Mouse (Mus musculus) heart, adult 2 months (tissue): ENCODE results near the gene Cpxm2. TPM values are rescaled to one million over a fixed set of nuclear protein-coding genes. Genes with fewer than 3 reads are reported as not detected.

Experiments used
- DNase-seq, 2 experiments: peaks; one replicate each; pipeline ENCODE4 v3.0.0; 2021
- H3K27ac ChIP-seq: fragments of 200-600 bp; 2 replicates; pipeline ENCODE4 v1.8.1; 2022
- H3K27me3 ChIP-seq: fragments of 200-500 bp; 2 replicates; pipeline ENCODE4 v1.6.1; 2012; ENCODE audit warnings: mild to moderate bottlenecking, low read length, inconsistent platforms, mixed read lengths; ENCODE audit not compliant: control insufficient read depth, insufficient read depth
- H3K36me3 ChIP-seq: fragments of 200-500 bp; 2 replicates; pipeline ENCODE4 v1.6.1; 2012; ENCODE audit warnings: low read length, inconsistent platforms; ENCODE audit not compliant: control insufficient read depth, insufficient read depth
- H3K4me1 ChIP-seq: fragments of 200-500 bp; 2 replicates; pipeline ENCODE4 v1.6.1; 2011; ENCODE audit warnings: low read length; ENCODE audit not compliant: control insufficient read depth, insufficient read depth
- H3K4me3 ChIP-seq: fragments of 200-600 bp; 2 replicates; pipeline ENCODE4 v1.8.1; 2022
- H3K79me2 ChIP-seq: fragments of 200-500 bp; replicated peaks from 2 replicates; pipeline ENCODE4 v1.6.1; 2012; ENCODE audit warnings: mild to moderate bottlenecking, inconsistent platforms, low read length, moderate library complexity, mixed read lengths; ENCODE audit not compliant: control insufficient read depth, insufficient read depth
- H3K9ac ChIP-seq: fragments of 200-500 bp; 2 replicates; pipeline ENCODE4 v1.6.1; 2012; ENCODE audit warnings: low read depth, mild to moderate bottlenecking, control low read depth, inconsistent platforms, low read length, mixed read lengths
- CTCF ChIP-seq: fragments of 200-600 bp; IDR thresholded peaks from 2 replicates; pipeline ENCODE4 v1.8.1; 2022; ENCODE audit warnings: antibody characterized with exemption, mild to moderate bottlenecking, moderate library complexity
- EP300 ChIP-seq: fragments of 200-500 bp; IDR thresholded peaks from 2 replicates; pipeline ENCODE4 v1.6.1; 2011; ENCODE audit warnings: low read depth, low read length, control low read depth; ENCODE audit not compliant: insufficient read depth
- POLR2A ChIP-seq: fragments of 200-500 bp; IDR thresholded peaks from 2 replicates; pipeline ENCODE4 v1.6.1; 2011; ENCODE audit warnings: mild to moderate bottlenecking, low read depth, low read length, control low read depth; ENCODE audit not compliant: insufficient read depth
- WGBS: fragments of 180-500 bp; shearing (Covaris S2); methylation state at CpG from one replicate; pipeline ENCODE4 v1.1.7; 2018; 5-methylcytosine and 5-hydroxymethylcytosine counted together
- intact Hi-C: fragments of 180-260 bp; cut with DNase I; formaldehyde crosslinking; loops from one replicate; pipeline ENCODE4 v1.15.1; 2025
- polyA plus RNA-seq: library from polyadenylated mRNA; depleted of rRNA; stranded (reverse); fragments of >200 nt; gene quantifications from 2 replicates; pipeline ENCODE4 v1.2.3, GENCODE M21; 2012
- total RNA-seq, 2 experiments: library from RNA; stranded (reverse); gene quantifications; 2 replicates each; pipeline ENCODE4 v1.2.3; 2021

Cpxm2 gene
- total and polyA plus RNA-seq, 3 experiments: 8.8 to 18.6 (median 9.8) TPM

DNA sequence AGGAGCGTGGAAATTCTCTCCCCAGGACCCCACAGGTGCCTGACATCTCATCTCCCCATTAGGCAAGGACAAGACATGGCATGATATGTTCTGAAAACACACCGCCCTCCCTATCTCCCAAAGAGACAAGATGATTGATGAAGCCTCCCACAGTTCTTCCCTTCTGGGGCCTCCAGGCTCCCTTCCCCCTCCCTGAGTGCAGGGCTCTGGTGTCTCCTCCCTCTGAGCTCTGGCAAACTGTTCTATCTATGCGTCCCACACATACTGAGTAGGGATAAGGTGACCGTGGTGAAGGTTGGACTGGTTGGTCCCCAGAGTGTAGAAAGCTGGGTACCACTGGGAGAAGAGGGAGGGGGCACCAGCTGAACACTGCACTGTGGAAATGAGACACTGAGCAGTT lies 56.1 kb downstream of the Cpxm2 start:
- 38% methylated on average over 4 of the region's 4 CpGs for WGBS
- no peak for DNase-seq
- intact Hi-C loops: no loop called here
- Histone ChIP-seq H3K27me3 (no peaks in the 10 kb centered on the region), H3K4me1 (no peaks in the 10 kb centered on the region), H3K36me3 (no peaks in the 10 kb centered on the region), H3K4me3 (no peak overlapping the region), H3K79me2 (no peaks in the 10 kb centered on the region), H3K27ac (no peak overlapping the region), H3K9ac (no peak overlapping the region)
- TF ChIP-seq EP300 (no peak), POLR2A (no peak), CTCF (no peak)

DNA sequence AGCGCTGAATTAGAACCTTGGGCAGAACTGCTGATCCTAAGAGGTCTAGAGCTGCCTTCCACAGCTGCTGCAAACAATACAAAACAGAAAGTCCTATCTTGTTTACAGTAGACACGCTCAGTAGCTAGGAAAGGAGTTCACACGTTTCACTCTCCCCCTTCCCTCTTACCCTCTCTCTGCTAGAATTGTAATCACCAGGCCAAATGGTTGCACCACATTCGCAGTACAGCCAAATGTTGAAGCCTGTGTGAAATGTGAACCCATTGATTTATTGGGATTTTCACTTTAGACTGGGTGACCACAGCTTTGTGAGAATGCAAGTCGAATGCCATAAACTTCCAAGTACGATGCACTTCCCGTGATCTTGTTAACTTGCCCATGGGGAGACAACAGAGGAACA lies 59.9 kb downstream of the Cpxm2 start:
- H3K27me3 ChIP-seq: no peaks in the 10 kb centered on the region
- peak in 1 of 2 experiments; percentile 9 for DNase-seq
- no peak overlapping the region for H3K27ac ChIP-seq
- no peaks in the 10 kb centered on the region for H3K4me1 ChIP-seq
- H3K79me2 ChIP-seq: no peaks in the 10 kb centered on the region
- TF ChIP-seq EP300: no peak
- no peak for TF ChIP-seq POLR2A
- no peak for TF ChIP-seq CTCF
- H3K4me3 ChIP-seq: no peak overlapping the region
- intact Hi-C loops: no loop called here
- H3K9ac ChIP-seq: no peak overlapping the region
- H3K36me3 ChIP-seq: no peaks in the 10 kb centered on the region
- WGBS: 44% methylated on average over 7 of the region's 7 CpGs

DNA sequence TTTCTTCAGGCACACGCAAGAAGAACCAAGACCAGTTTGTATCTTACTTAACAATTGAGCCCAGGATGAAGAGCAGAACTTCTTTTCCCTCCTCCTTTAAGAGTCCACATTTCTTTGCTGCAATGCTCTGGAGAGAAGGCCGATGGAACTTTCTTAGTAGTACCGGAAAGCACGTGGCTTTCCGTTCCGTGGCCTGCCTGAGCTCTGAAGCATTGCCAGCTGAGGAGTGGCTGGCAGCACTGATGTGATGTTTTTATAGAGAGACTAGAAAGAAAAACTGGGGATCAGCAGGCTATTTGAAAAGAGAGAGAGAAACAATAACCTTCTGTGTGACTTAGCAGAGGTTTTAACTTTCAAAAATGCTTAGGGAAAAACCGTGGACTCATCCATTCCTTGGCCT lies 63.0 kb downstream of the Cpxm2 start:
- Histone ChIP-seq H3K27me3 (no peaks in the 10 kb centered on the region), H3K79me2 (no peaks in the 10 kb centered on the region), H3K36me3 (no peaks in the 10 kb centered on the region), H3K4me1 (peaks cover 3% of the 10 kb centered on the region), H3K9ac (no peak overlapping the region), H3K4me3 (no peak overlapping the region), H3K27ac (no peak overlapping the region)
- TF ChIP-seq POLR2A (no peak), CTCF (no peak), EP300 (no peak)
- no peak for DNase-seq
- 74% methylated on average over 7 of the region's 7 CpGs for WGBS
- intact Hi-C loops: no loop called here

DNA sequence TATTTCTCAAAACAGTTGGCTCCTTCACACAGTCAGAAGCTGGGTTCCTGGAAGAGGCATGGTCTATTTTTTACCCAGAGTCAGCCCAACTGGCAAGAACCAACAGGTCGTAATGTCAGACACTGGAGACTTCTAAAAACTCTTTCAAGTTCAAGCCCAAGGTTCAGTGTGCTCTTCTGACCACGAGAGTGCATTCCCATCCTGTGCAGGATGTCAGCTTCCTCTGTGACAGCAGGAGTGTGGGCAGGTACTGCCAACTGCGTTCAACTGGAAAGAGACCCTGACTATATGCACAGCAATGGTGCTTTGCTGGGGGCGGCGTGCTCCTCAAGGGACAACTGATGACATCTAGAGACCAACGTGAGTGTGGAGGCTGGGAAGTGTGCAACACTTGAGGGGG lies 65.9 kb downstream of the Cpxm2 start:
- no peaks in the 10 kb centered on the region for H3K79me2 ChIP-seq
- peak in 1 of 2 experiments; percentile 15 for DNase-seq
- no peak overlapping the region for H3K9ac ChIP-seq
- H3K36me3 ChIP-seq: no peaks in the 10 kb centered on the region
- 52% methylated on average over 6 of the region's 6 CpGs for WGBS
- no peaks in the 10 kb centered on the region for H3K27me3 ChIP-seq
- no peak overlapping the region for H3K27ac ChIP-seq
- no peak for TF ChIP-seq EP300
- TF ChIP-seq POLR2A: no peak
- no peak for TF ChIP-seq CTCF
- intact Hi-C loops: no loop called here
- peaks cover 3% of the 10 kb centered on the region for H3K4me1 ChIP-seq
- H3K4me3 ChIP-seq: no peak overlapping the region

DNA sequence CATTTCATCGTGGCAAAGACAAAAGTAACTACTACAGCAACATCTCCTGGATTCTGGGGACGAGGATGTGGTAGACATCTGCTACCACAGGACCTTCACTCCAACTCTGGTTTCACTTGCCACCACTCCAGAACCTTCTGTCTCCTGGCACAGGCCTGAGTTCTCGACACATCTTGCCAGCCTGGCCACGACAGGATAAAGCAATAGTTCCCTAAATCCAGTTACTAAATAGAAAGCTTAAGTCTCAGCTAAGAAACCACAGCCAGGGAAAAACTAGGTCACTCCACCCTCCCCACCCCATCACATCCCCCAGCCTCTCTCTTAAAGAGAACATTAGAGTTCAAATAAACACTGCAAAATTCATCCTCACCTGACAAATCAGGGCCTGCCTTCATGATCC lies 66.4 kb downstream of the Cpxm2 start:
- H3K4me1 ChIP-seq: peaks cover 3% of the 10 kb centered on the region
- WGBS: 53% methylated on average over 4 of the region's 4 CpGs
- TF ChIP-seq EP300 (no peak), CTCF (no peak), POLR2A (no peak)
- no peak overlapping the region for H3K9ac ChIP-seq
- no peaks in the 10 kb centered on the region for H3K36me3 ChIP-seq
- intact Hi-C loops: no loop called here
- no peak overlapping the region for H3K4me3 ChIP-seq
- DNase-seq: peak in 1 of 2 experiments; percentile 14
- no peaks in the 10 kb centered on the region for H3K79me2 ChIP-seq
- H3K27ac ChIP-seq: 0 out of 2 replicates have a peak overlapping the region, but pooled peaks have one; percentile 5
- no peaks in the 10 kb centered on the region for H3K27me3 ChIP-seq

DNA sequence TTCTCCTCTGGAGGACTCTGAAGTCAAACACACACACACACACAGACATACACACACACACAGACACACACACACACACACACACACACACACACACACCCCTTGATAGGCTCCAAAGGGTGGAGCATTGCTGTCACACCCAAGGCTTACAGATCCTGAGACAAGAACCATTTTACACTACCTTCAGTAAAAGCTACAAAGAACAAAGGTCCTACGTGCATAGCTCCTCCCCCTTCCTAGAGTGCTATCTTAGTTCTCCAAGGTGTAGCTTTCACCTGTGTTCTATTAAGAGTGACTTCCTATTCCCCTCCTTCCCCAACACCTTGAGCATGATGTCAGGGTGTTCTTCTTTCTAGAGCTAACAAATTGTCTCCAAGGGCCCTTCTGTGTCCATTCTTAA lies 78.7 kb downstream of the Cpxm2 start:
- H3K9ac ChIP-seq: no peak overlapping the region
- no peaks in the 10 kb centered on the region for H3K36me3 ChIP-seq
- peaks cover 2% of the 10 kb centered on the region; the same call in 1 of the 2 replicates for H3K27me3 ChIP-seq
- intact Hi-C loops: no loop called here
- TF ChIP-seq CTCF: no peak
- TF ChIP-seq POLR2A: no peak
- TF ChIP-seq EP300: no peak
- DNase-seq: no peak
- H3K4me1 ChIP-seq: no peaks in the 10 kb centered on the region
- 74% methylated on average over 1 of the region's 1 CpGs for WGBS
- no peaks in the 10 kb centered on the region for H3K79me2 ChIP-seq
- H3K4me3 ChIP-seq: no peak overlapping the region
- no peak overlapping the region for H3K27ac ChIP-seq
